Mouse (Mus musculus): Measurements from ENCODE around the gene Zc3h12a. TPM values are rescaled to one million over a fixed set of nuclear protein-coding genes. Genes with fewer than 3 reads are reported as not detected.
A peak's percentile ranks its signal among the peaks of the same experiment; 100 is the strongest.

The Zc3h12a gene
- polyA plus RNA-seq, 1 experiment from 2014 or later, result 0.26 TPM

GRCm38 (mm10) chr4:125160320-125160950 lies 32.8 kb upstream of the Zc3h12a start:
- H3K36me3 ChIP-seq, result no peaks in the 10 kb centered on the region
- H3K9me3 ChIP-seq, result no peaks in the 10 kb centered on the region
- H3K4me1 ChIP-seq (replicated peaks), result peaks cover 21% of the 10 kb centered on the region
- H3K27me3 ChIP-seq, result peaks cover 9% of the 10 kb centered on the region; the same call in 1 of the 2 replicates
- WGBS, result 7% methylated on average over 19 of the region's 19 CpGs
- no peak overlapping the region for H3K4me3 ChIP-seq
- no peak overlapping the region for H3K9ac ChIP-seq
- no peak overlapping the region for H3K27ac ChIP-seq (replicated peaks)
- ATAC-seq (ENCODE audit: low FRiP score, low read depth), result peak; percentile 56
- H3K4me2 ChIP-seq, result peak overlapping the region; percentile 39

DNA sequence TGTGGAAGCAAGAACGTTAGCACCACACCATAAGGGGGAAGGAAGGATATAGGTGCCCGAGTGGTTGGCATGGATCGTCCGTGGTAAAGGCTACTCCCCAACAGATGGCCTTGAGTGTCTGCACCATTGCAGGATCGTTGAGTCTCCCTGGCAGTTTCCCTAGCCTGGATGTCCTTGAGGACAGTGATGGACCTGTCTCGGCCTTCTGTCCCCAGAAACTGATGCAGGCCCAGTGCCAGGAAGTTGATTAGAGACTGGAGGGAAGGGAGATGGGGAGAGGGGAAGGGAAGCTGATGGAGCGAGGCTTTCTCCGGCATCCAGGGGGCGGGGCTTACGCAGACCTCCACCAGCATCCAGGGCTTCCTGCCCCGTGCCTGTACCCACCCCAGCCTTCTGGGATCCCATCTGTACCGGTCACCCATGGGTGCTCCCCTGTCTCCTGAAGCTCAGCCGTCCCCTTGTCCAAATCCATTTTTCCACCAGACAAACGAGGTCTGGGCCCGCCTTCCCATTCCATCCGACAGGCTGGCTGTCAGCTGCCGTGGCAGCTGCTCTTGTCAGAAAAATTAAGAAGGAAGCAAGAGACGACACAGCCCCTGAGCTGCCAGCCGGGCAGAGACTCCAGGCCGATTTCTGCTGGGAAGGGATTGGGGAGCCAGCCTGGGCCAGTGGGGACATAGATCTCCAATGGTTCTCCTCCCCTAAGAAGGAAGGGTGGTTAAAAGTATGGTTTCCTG lies 31.1 kb upstream of the Zc3h12a start:
- H3K4me1 ChIP-seq (replicated peaks), result peaks cover 21% of the 10 kb centered on the region
- peak overlapping the region; percentile 62; the same call in 1 of the 2 replicates for H3K27ac ChIP-seq (replicated peaks)
- no peaks in the 10 kb centered on the region for H3K9me3 ChIP-seq
- H3K4me2 ChIP-seq, result no peak overlapping the region
- peak; percentile 46; the same call in 1 of the 2 replicates for ATAC-seq (ENCODE audit: low FRiP score, low read depth)
- no peaks in the 10 kb centered on the region for H3K36me3 ChIP-seq
- no peak overlapping the region for H3K9ac ChIP-seq
- 48% methylated on average over 20 of the region's 20 CpGs for WGBS
- H3K27me3 ChIP-seq, result peaks cover 5% of the 10 kb centered on the region; the same call in 1 of the 2 replicates
- no peak overlapping the region for H3K4me3 ChIP-seq

- WGBS, result 86% methylated on average over 2 of the region's 2 CpGs
- no peak for ATAC-seq (ENCODE audit: low FRiP score, low read depth)
These were observed 30.4 kb upstream of the Zc3h12a start for GRCm38 (mm10) chr4:125158081-125158480.

GRCm38 (mm10) chr4:125157322-125157721 lies 29.7 kb upstream of the Zc3h12a start:
- 82% methylated on average over 3 of the region's 3 CpGs for WGBS
- Histone ChIP-seq H3K27ac (replicated peaks) (no peak overlapping the region), H3K36me3 (no peaks in the 10 kb centered on the region), H3K4me1 (replicated peaks) (peaks cover 21% of the 10 kb centered on the region), H3K27me3 (0 out of 2 replicates have a peak, but pooled peaks cover 3% of the 10 kb centered on the region), H3K9ac (no peak overlapping the region), H3K4me2 (no peak overlapping the region), H3K4me3 (no peak overlapping the region), H3K9me3 (no peaks in the 10 kb centered on the region)
- no peak for ATAC-seq (ENCODE audit: low FRiP score, low read depth)

More at GRCm38 (mm10) chr4:125158081-125158480, 30.4 kb upstream of the Zc3h12a start:
- H3K9ac ChIP-seq, result no peak overlapping the region
- H3K27ac ChIP-seq (replicated peaks), result no peak overlapping the region
- H3K36me3 ChIP-seq, result no peaks in the 10 kb centered on the region
- H3K4me2 ChIP-seq, result no peak overlapping the region
- no peaks in the 10 kb centered on the region for H3K9me3 ChIP-seq
- H3K4me3 ChIP-seq, result no peak overlapping the region
- H3K4me1 ChIP-seq (replicated peaks), result peaks cover 21% of the 10 kb centered on the region
- H3K27me3 ChIP-seq, result 0 out of 2 replicates have a peak, but pooled peaks cover 3% of the 10 kb centered on the region

DNA sequence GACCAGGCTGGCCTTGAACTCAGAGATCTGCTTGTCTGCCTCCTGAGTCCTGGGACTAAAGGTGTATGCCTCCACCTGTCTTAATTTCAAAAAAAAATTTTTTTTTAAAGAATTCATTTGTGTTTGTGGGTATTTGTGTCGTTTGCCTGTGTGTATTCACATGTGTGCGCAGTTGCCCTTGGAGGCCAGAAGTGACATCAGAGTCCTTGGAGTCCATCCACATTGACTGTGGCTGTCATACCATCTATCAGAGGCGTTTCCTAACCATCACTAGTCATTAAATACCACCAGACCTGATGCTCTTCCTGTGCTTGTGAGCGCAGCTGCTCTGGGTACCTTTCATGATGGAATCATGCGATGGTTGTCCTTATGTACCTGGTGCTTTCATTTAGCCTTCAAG lies 28.0 kb upstream of the Zc3h12a start:
- H3K9me3 ChIP-seq, result no peaks in the 10 kb centered on the region
- H3K27me3 ChIP-seq, result 0 out of 2 replicates have a peak, but pooled peaks cover 4% of the 10 kb centered on the region
- H3K27ac ChIP-seq (replicated peaks), result no peak overlapping the region
- no peak overlapping the region for H3K4me3 ChIP-seq
- no peak overlapping the region for H3K4me2 ChIP-seq
- WGBS, result 86% methylated on average over 5 of the region's 5 CpGs
- no peak overlapping the region for H3K9ac ChIP-seq
- no peak for ATAC-seq (ENCODE audit: low FRiP score, low read depth)
- no peaks in the 10 kb centered on the region for H3K36me3 ChIP-seq
- peaks cover 13% of the 10 kb centered on the region for H3K4me1 ChIP-seq (replicated peaks)

- Histone ChIP-seq H3K27me3 (0 out of 2 replicates have a peak, but pooled peaks cover 3% of the 10 kb centered on the region), H3K36me3 (no peaks in the 10 kb centered on the region), H3K27ac (replicated peaks) (no peak overlapping the region), H3K4me2 (no peak overlapping the region), H3K4me3 (no peak overlapping the region), H3K9ac (no peak overlapping the region), H3K4me1 (replicated peaks) (peaks cover 6% of the 10 kb centered on the region), H3K9me3 (no peaks in the 10 kb centered on the region)
- 52% methylated on average over 4 of the region's 4 CpGs for WGBS
- ATAC-seq (ENCODE audit: low FRiP score, low read depth), result no peak
These were observed 26.1 kb upstream of the Zc3h12a start for GRCm38 (mm10) chr4:125153659-125154241.

DNA sequence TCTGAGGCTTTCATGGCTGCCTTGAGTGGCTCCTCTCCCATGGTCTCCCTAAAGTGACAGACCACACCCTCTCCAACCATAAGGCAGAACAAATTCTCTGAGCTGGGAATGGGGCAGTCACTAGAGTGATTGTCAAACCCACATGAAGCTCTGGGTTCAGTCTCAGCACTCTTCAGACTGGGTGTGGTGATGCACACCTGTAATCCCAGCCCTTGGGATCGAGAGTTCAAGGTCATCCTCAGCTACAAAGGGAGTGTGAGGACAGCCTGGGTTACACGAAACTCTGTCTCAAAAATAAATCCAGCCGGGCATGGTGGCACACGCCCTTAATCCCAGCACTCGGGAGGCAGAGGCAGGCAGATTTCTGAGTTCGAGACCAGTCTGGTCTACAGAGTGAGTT lies 24.8 kb upstream of the Zc3h12a start:
- H3K27ac ChIP-seq (replicated peaks), result no peak overlapping the region
- no peak overlapping the region for H3K4me2 ChIP-seq
- H3K9me3 ChIP-seq, result no peaks in the 10 kb centered on the region
- 0 out of 2 replicates have a peak, but pooled peaks cover 5% of the 10 kb centered on the region for H3K27me3 ChIP-seq
- whole genome bisulfite sequencing, result 91% methylated on average over 6 of the region's 6 CpGs
- no peaks in the 10 kb centered on the region for H3K36me3 ChIP-seq
- no peak overlapping the region for H3K4me3 ChIP-seq
- H3K9ac ChIP-seq, result no peak overlapping the region
- ATAC-seq (ENCODE audit: low FRiP score, low read depth), result no peak
- H3K4me1 ChIP-seq (replicated peaks), result 0 out of 2 replicates have a peak, but pooled peaks cover 3% of the 10 kb centered on the region

- Histone ChIP-seq H3K9ac (no peak overlapping the region), H3K27me3 (0 out of 2 replicates have a peak, but pooled peaks cover 15% of the 10 kb centered on the region), H3K9me3 (no peaks in the 10 kb centered on the region), H3K4me3 (no peak overlapping the region), H3K4me1 (replicated peaks) (peaks cover 12% of the 10 kb centered on the region), H3K36me3 (no peaks in the 10 kb centered on the region), H3K27ac (replicated peaks) (no peak overlapping the region; the same call in 1 of the 2 replicates), H3K4me2 (no peak overlapping the region)
- 33% methylated on average over 5 of the region's 5 CpGs for WGBS
- ATAC-seq (ENCODE audit: low FRiP score, low read depth), result no peak
These were observed 21.8 kb upstream of the Zc3h12a start for GRCm38 (mm10) chr4:125149460-125149859.

GRCm38 (mm10) chr4:125147970-125148369 lies 20.3 kb upstream of the Zc3h12a start:
- no peak overlapping the region for H3K27ac ChIP-seq (replicated peaks)
- H3K9me3 ChIP-seq, result no peaks in the 10 kb centered on the region
- no peak overlapping the region for H3K9ac ChIP-seq
- no peak overlapping the region for H3K4me3 ChIP-seq
- peaks cover 12% of the 10 kb centered on the region for H3K4me1 ChIP-seq (replicated peaks)
- 79% methylated on average over 4 of the region's 4 CpGs for WGBS
- peaks cover 20% of the 10 kb centered on the region; the same call in 1 of the 2 replicates for H3K27me3 ChIP-seq
- no peak for ATAC-seq (ENCODE audit: low FRiP score, low read depth)
- H3K36me3 ChIP-seq, result no peaks in the 10 kb centered on the region
- H3K4me2 ChIP-seq, result no peak overlapping the region

DNA sequence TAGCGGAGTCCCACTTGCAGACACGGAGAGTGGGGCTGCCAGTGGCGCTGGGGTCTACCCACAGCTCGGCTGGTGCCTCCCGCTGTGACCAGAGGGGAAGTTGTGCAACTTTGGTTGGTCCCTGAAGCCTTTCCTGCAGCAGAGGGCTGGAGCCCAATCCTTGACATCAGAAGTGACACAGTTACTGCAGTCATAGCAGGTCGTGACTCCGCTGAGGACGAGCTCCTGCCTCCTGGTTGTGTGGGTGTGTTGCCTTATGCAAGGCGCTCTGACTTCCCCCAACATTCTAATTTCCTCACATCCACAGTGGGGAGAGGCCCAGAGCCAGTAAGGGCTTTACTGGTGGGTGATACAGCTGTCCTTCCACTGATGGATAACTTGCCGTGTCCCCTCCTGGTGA lies 17.6 kb upstream of the Zc3h12a start:
- WGBS, result 28% methylated on average over 10 of the region's 10 CpGs
- no peak for ATAC-seq (ENCODE audit: low FRiP score, low read depth)
- no peak overlapping the region for H3K27ac ChIP-seq (replicated peaks)

DNA sequence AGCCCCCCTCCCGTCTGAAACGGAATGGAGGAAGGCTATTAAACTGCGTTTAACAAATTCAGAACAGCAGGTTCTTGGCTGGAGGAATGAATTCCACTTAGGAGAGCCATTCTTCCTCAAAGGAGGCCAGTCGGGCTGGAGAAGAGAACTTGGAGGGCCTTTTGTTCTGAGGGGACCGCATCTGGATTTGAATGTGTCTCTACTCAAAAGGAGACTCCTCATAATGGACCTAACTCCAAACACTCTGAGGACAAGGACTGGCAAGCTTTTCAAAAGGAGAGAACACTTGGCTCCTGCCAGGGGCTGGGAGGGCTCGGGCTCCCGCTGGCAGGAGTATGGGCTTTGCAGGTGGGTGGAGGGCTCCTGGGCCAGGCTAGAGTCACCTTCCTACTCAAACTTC lies 17.0 kb upstream of the Zc3h12a start:
- H3K36me3 ChIP-seq, result no peaks in the 10 kb centered on the region
- ATAC-seq (ENCODE audit: low FRiP score, low read depth), result no peak
- no peak overlapping the region for H3K4me3 ChIP-seq
- peaks cover 9% of the 10 kb centered on the region for H3K4me1 ChIP-seq (replicated peaks)
- peaks cover 22% of the 10 kb centered on the region; the same call in 1 of the 2 replicates for H3K27me3 ChIP-seq
- WGBS, result 6% methylated on average over 7 of the region's 7 CpGs
- no peak overlapping the region for H3K27ac ChIP-seq (replicated peaks)
- H3K4me2 ChIP-seq, result no peak overlapping the region
- H3K9ac ChIP-seq, result no peak overlapping the region
- H3K9me3 ChIP-seq, result no peaks in the 10 kb centered on the region

More for the DNA sequence above, 17.6 kb upstream of the Zc3h12a start:
- Histone ChIP-seq H3K27me3 (peaks cover 22% of the 10 kb centered on the region; the same call in 1 of the 2 replicates), H3K4me2 (no peak overlapping the region; the same call in 1 of the 2 replicates), H3K36me3 (no peaks in the 10 kb centered on the region), H3K4me1 (replicated peaks) (peaks cover 12% of the 10 kb centered on the region), H3K4me3 (no peak overlapping the region), H3K9me3 (no peaks in the 10 kb centered on the region), H3K9ac (no peak overlapping the region)

DNA sequence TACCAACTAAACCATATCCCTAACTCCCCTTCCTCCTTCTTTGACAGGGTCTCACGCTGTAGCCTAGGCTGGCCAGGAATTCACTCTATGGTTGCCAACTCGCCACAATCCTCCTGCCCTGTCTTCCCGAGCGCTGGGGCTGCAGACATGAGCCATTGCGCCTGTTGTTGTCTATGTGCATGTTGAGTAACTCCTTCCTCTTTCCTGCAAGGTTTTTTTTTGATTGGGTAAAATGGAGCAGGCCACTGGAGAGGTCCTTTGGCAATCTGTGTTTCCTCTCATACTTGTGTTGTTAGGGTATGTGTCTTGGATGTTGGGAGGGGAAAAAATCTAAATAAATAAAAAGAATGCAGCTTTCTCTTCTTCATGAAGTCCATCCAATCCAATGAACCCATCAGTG lies 16.6 kb upstream of the Zc3h12a start:
- Histone ChIP-seq H3K9ac (no peak overlapping the region), H3K9me3 (no peaks in the 10 kb centered on the region), H3K4me2 (no peak overlapping the region), H3K4me1 (replicated peaks) (peaks cover 9% of the 10 kb centered on the region), H3K27ac (replicated peaks) (no peak overlapping the region), H3K36me3 (no peaks in the 10 kb centered on the region), H3K27me3 (peaks cover 22% of the 10 kb centered on the region; the same call in 1 of the 2 replicates), H3K4me3 (no peak overlapping the region)
- no peak for ATAC-seq (ENCODE audit: low FRiP score, low read depth)
- WGBS, result 68% methylated on average over 5 of the region's 5 CpGs
